Mouse (Mus musculus) heart, embryonic 13.5 days (tissue): ENCODE measurements around the gene Gm2163. TPM values are rescaled to one million over a fixed set of nuclear protein-coding genes. Genes with fewer than 3 reads are reported as not detected.
"Not testable (repeated sequence)": the region's sequence is repeated elsewhere in the genome, so short reads cannot be mapped to it uniquely, and the experiment has no call there.

Experiments used
- ATAC-seq: fragments of 200-750 bp; cut with Nextera tagmentation; 2 replicates; pipeline ENCODE4 v1.8.0; 2017; ENCODE audit warnings: moderate TSS enrichment; ENCODE audit not compliant: insufficient number of reproducible peaks, low FRiP score, low TSS enrichment; ENCODE audit errors: extremely low read depth
- H3K27ac ChIP-seq: fragments of 300-500 bp; sonication (generic); replicated peaks from 2 replicates; pipeline ENCODE4 v1.5.1; 2015; ENCODE audit warnings: moderate library complexity, mild to moderate bottlenecking, inconsistent platforms
- H3K27me3 ChIP-seq: fragments of 300-500 bp; sonication (generic); replicated peaks from 2 replicates; pipeline ENCODE4 v1.6.1; 2015; ENCODE audit warnings: mild to moderate bottlenecking, inconsistent platforms
- H3K36me3 ChIP-seq: fragments of 300-500 bp; sonication (generic); 2 replicates; pipeline ENCODE4 v1.6.1; 2015; ENCODE audit warnings: mild to moderate bottlenecking, inconsistent platforms
- H3K4me1 ChIP-seq: fragments of 300-500 bp; sonication (generic); 2 replicates; pipeline ENCODE4 v1.6.1; 2015; ENCODE audit warnings: inconsistent platforms
- H3K4me2 ChIP-seq: fragments of 300-500 bp; sonication (generic); 2 replicates; pipeline ENCODE4 v1.6.1; 2015; ENCODE audit warnings: inconsistent platforms, mild to moderate bottlenecking, moderate library complexity
- H3K4me3 ChIP-seq: fragments of 300-500 bp; sonication (generic); 2 replicates; pipeline ENCODE4 v1.5.1; 2015; ENCODE audit warnings: moderate library complexity, mild to moderate bottlenecking, inconsistent platforms
- H3K9ac ChIP-seq: fragments of 300-500 bp; sonication (generic); 2 replicates; pipeline ENCODE4 v1.6.1; 2015; ENCODE audit warnings: inconsistent platforms, mild to moderate bottlenecking, moderate library complexity
- H3K9me3 ChIP-seq: fragments of 300-500 bp; sonication (generic); 2 replicates; pipeline ENCODE4 v1.6.1; 2016; ENCODE audit warnings: inconsistent platforms
- WGBS: fragments of 180-500 bp; shearing (Covaris S2); methylation state at CpG from one replicate; pipeline ENCODE4 v1.1.7; 2015; ENCODE audit warnings: mixed read lengths; 5-methylcytosine and 5-hydroxymethylcytosine counted together
- polyA plus RNA-seq: library from polyadenylated mRNA; unstranded; fragments of >200 nt; fragmentation: Nextera tagmentation; extraction: Ambion mirVana; gene quantifications from 2 replicates; pipeline ENCODE4 v1.2.1, GENCODE M21; 2015

Gene Gm2163
- 0.07 TPM in 1 of 2 replicates, not detected in the other for polyA plus RNA-seq

- not testable (repeated sequence) for H3K4me3 ChIP-seq, H3K4me2 ChIP-seq, H3K27ac ChIP-seq, ATAC-seq, H3K36me3 ChIP-seq, H3K9ac ChIP-seq, H3K4me1 ChIP-seq, H3K9me3 ChIP-seq, H3K27me3 ChIP-seq
- no CpG with 5 or more reads among the region's 5 CpGs for WGBS
Measured at GRCm38 (mm10) chr4:42466452-42466851, at the start of gene Gm2163. Gene Gm2163, plus strand, starts transcription at chr4:42466752.

GRCm38 (mm10) chr4:42439078-42439477 is 27.5 kb upstream of the Gm2163 start, which contains the start of gene Gm21586:
Gene Gm21586, plus strand, starts transcription at chr4:42439378.
- not testable (repeated sequence) for H3K36me3 ChIP-seq, H3K27me3 ChIP-seq, H3K9me3 ChIP-seq, H3K4me2 ChIP-seq, H3K4me3 ChIP-seq, ATAC-seq, H3K9ac ChIP-seq, H3K27ac ChIP-seq, H3K4me1 ChIP-seq
- no CpG with 5 or more reads among the region's 18 CpGs for whole genome bisulfite sequencing

- ATAC-seq, H3K4me1 ChIP-seq, H3K27me3 ChIP-seq: not testable (repeated sequence)
Measured at GRCm38 (mm10) chr4:42528075-42528474, 61.5 kb downstream of the Gm2163 start, which contains the start of gene Fam205a2. Gene Fam205a2, minus strand, starts transcription at chr4:42528175.

GRCm38 (mm10) chr4:42611895-42612294 is 145.3 kb downstream of the Gm2163 start, which contains the start of gene Gm10591:
Gene Gm10591, plus strand, starts transcription at chr4:42612195.
- no CpG with 5 or more reads among the region's 5 CpGs for WGBS
- H3K27me3 ChIP-seq, H3K9me3 ChIP-seq, H3K4me2 ChIP-seq, H3K27ac ChIP-seq, H3K9ac ChIP-seq, H3K36me3 ChIP-seq, ATAC-seq, H3K4me1 ChIP-seq, H3K4me3 ChIP-seq: not testable (repeated sequence)

More at GRCm38 (mm10) chr4:42528075-42528474, 61.5 kb downstream of the Gm2163 start, which contains the start of gene Fam205a2:
- not testable (repeated sequence) for H3K36me3 ChIP-seq, H3K4me2 ChIP-seq, H3K4me3 ChIP-seq, H3K27ac ChIP-seq, H3K9ac ChIP-seq, H3K9me3 ChIP-seq
- no CpG with 5 or more reads among the region's 1 CpGs for WGBS

GRCm38 (mm10) chr4:42629419-42629818 is 162.9 kb downstream of the Gm2163 start, which contains the start of gene Gm2564:
Gene Gm2564, plus strand, starts transcription at chr4:42629719.
- not testable (repeated sequence) for H3K4me2 ChIP-seq, H3K36me3 ChIP-seq, H3K4me1 ChIP-seq, ATAC-seq, H3K27me3 ChIP-seq, H3K27ac ChIP-seq, H3K9me3 ChIP-seq, H3K4me3 ChIP-seq, H3K9ac ChIP-seq
- WGBS: no CpG with 5 or more reads among the region's 8 CpGs

Other genes with a start within 250 kb of the Gm2163 start
- gene Gm10600, start 226.1 kb upstream of the Gm2163 start, polyA plus RNA-seq: not detected in 2 replicates
- not detected in 2 replicates for gene Ccl21b, start 211.0 kb upstream of the Gm2163 start, polyA plus RNA-seq
- gene Gm21953, start 172.5 kb upstream of the Gm2163 start, polyA plus RNA-seq: not detected in 2 replicates
- not detected in 2 replicates for gene Fam205a3, start 148.4 kb upstream of the Gm2163 start, polyA plus RNA-seq
- gene Gm21586, start 27.4 kb upstream of the Gm2163 start, polyA plus RNA-seq: not detected in 2 replicates
- gene Fam205a2, start 61.4 kb downstream of the Gm2163 start, polyA plus RNA-seq: not detected in 2 replicates
- gene Gm10591, start 145.4 kb downstream of the Gm2163 start, polyA plus RNA-seq: not detected in 2 replicates
- gene Gm2564, start 163.0 kb downstream of the Gm2163 start, polyA plus RNA-seq: not detected in 2 replicates
- gene Ccl27b, start 188.5 kb downstream of the Gm2163 start, polyA plus RNA-seq: not detected in 2 replicates
- gene Il11ra2, start 195.1 kb downstream of the Gm2163 start, polyA plus RNA-seq: not detected in 2 replicates